Mouse (Mus musculus) intestine, embryonic 14.5 days (tissue): Measurements from ENCODE around the gene Crtac1. TPM values are rescaled to one million over a fixed set of nuclear protein-coding genes. Genes with fewer than 3 reads are reported as not detected.

ENCODE experiments used
- ATAC-seq: fragments of 200-750 bp; cut with Nextera tagmentation; replicated peaks from 2 replicates; pipeline ENCODE4 v1.8.0; 2017; ENCODE audit warnings: low read depth, moderate number of reproducible peaks, moderate TSS enrichment, moderate library complexity; ENCODE audit not compliant: low FRiP score, low TSS enrichment
- DNase-seq: peaks from one replicate; pipeline ENCODE4 v3.0.0-alpha.2; 2018; ENCODE audit warnings: low spot score
- H3K27ac ChIP-seq: fragments of 300-500 bp; sonication (generic); 2 replicates; pipeline ENCODE4 v1.5.1; 2014; ENCODE audit warnings: low read depth, mild to moderate bottlenecking, control low read depth
- H3K27me3 ChIP-seq: fragments of 300-500 bp; sonication (generic); replicated peaks from 2 replicates; pipeline ENCODE4 v1.6.1; 2014; ENCODE audit warnings: low read length, control low read depth; ENCODE audit not compliant: control insufficient read depth, insufficient read depth
- H3K36me3 ChIP-seq: fragments of 300-500 bp; sonication (generic); 2 replicates; pipeline ENCODE4 v1.6.1; 2014; ENCODE audit warnings: low read length, control low read depth; ENCODE audit not compliant: control insufficient read depth, insufficient read depth
- H3K4me1 ChIP-seq: fragments of 300-500 bp; sonication (generic); replicated peaks from 2 replicates; pipeline ENCODE4 v1.6.1; 2014; ENCODE audit warnings: low read length, control low read depth, mixed read lengths; ENCODE audit not compliant: control insufficient read depth, insufficient read depth
- H3K4me2 ChIP-seq: fragments of 300-500 bp; sonication (generic); 2 replicates; pipeline ENCODE4 v1.6.1; 2014; ENCODE audit warnings: low read length
- H3K4me3 ChIP-seq: fragments of 300-500 bp; sonication (generic); 2 replicates; pipeline ENCODE4 v1.5.1; 2014; ENCODE audit warnings: low read depth, low read length, control low read depth, mixed read lengths
- H3K9ac ChIP-seq: fragments of 300-500 bp; sonication (generic); 2 replicates; pipeline ENCODE4 v1.6.1; 2014; ENCODE audit warnings: mild to moderate bottlenecking, low read length
- H3K9me3 ChIP-seq: fragments of 300-500 bp; sonication (generic); 2 replicates; pipeline ENCODE4 v1.6.1; 2016; ENCODE audit warnings: low read length, control low read depth; ENCODE audit not compliant: control insufficient read depth
- WGBS: fragments of 180-500 bp; shearing (Covaris S2); extraction: QIAGEN DNeasy Blood & Tissue Kit; methylation state at CpG from one replicate; pipeline ENCODE4 v1.1.7; 2014; 5-methylcytosine and 5-hydroxymethylcytosine counted together
- polyA plus RNA-seq: library from polyadenylated mRNA; unstranded; fragments of >200 nt; fragmentation: Nextera tagmentation; extraction: Ambion mirVana; gene quantifications from 2 replicates; pipeline ENCODE4 v1.2.1, GENCODE M21; 2014

Gene Crtac1
- polyA plus RNA-seq, 1 experiment from 2014 or later = 4.1 TPM

- ATAC-seq (no peak), DNase-seq (no peak)
- Histone ChIP-seq H3K9ac (no peak overlapping the region), H3K36me3 (no peaks in the 10 kb centered on the region), H3K4me2 (no peak overlapping the region), H3K4me3 (no peak overlapping the region), H3K9me3 (no peaks in the 10 kb centered on the region), H3K27ac (no peak overlapping the region), H3K27me3 (no peaks in the 10 kb centered on the region), H3K4me1 (no peaks in the 10 kb centered on the region)
- 51% methylated on average over 9 of the region's 9 CpGs for WGBS
These were observed 99.4 kb downstream of the Crtac1 start for GRCm38 (mm10) chr19:42332081-42332736.

DNA sequence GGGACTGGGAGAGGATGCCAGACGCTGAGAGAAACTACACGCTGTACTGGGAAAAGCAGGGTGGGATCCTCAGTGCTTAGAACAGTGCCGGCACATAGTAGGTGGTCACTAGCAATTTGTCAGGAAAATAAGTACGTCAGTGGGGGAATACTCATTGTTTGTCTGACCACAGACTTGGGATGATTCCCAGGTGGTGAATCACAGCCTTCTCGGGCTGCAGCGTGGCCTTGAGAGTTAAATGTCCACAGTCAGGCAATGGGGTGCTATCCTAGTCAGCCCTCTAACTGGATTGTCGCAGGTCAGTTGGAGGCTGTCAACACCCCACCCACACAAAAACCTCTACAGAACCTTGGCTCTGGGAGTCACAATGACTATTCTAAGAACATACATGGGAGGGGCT is 100.1 kb downstream of the Crtac1 start:
- Histone ChIP-seq H3K4me1 (no peaks in the 10 kb centered on the region), H3K27me3 (no peaks in the 10 kb centered on the region), H3K4me2 (no peak overlapping the region), H3K36me3 (no peaks in the 10 kb centered on the region), H3K4me3 (no peak overlapping the region), H3K27ac (no peak overlapping the region), H3K9me3 (no peaks in the 10 kb centered on the region), H3K9ac (no peak overlapping the region)
- 85% methylated on average over 7 of the region's 7 CpGs for WGBS
- ATAC-seq (no peak), DNase-seq (no peak)

DNA sequence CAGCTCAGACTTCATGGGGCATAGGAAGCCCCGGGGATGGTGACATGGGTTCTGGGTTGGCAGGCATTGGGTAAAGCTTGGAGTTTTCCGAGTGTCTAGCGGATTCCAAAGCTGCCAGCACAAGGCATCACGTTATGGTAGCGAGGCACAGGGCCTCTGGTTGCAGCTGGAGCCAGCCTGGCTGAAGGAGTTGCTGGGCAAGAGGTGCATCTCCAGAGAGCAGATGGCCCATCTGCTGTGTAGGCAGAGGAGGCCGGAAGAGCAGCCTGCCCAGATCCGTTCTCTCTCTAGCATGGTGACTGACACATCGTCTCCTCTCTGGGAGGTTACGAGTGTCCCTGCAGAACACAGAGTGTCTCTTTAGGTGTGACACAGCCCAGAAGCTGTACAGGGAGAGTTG is 103.4 kb downstream of the Crtac1 start:
- no peaks in the 10 kb centered on the region for H3K9me3 ChIP-seq
- no peaks in the 10 kb centered on the region for H3K36me3 ChIP-seq
- no peak overlapping the region for H3K4me2 ChIP-seq
- no peak overlapping the region for H3K4me3 ChIP-seq
- ATAC-seq (no peak), DNase-seq (no peak)
- WGBS = 87% methylated on average over 9 of the region's 9 CpGs
- no peaks in the 10 kb centered on the region for H3K4me1 ChIP-seq
- H3K9ac ChIP-seq = no peak overlapping the region
- no peaks in the 10 kb centered on the region for H3K27me3 ChIP-seq
- H3K27ac ChIP-seq = no peak overlapping the region

DNA sequence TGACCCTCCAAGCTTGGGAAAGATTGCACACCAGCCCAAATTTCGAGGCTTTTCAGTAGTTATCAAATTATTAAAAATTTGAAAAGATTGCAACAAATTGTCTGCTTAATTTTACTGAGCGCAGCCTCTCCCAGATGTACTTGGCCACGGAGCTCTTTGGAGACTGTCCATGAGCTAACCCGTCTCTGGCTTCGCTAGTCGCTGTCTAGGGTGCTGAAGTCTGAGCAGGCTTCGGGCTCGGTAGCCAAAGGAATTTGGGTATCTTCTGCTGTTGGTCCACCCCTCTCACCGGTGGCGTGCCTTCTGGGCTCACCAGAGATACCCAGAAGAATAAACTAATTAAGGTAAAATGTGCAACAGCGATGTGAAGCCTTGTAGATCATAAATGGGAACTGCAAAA is 105.7 kb downstream of the Crtac1 start:
- no peaks in the 10 kb centered on the region for H3K4me1 ChIP-seq
- DNase-seq (peak; percentile 93), ATAC-seq (no peak)

DNA sequence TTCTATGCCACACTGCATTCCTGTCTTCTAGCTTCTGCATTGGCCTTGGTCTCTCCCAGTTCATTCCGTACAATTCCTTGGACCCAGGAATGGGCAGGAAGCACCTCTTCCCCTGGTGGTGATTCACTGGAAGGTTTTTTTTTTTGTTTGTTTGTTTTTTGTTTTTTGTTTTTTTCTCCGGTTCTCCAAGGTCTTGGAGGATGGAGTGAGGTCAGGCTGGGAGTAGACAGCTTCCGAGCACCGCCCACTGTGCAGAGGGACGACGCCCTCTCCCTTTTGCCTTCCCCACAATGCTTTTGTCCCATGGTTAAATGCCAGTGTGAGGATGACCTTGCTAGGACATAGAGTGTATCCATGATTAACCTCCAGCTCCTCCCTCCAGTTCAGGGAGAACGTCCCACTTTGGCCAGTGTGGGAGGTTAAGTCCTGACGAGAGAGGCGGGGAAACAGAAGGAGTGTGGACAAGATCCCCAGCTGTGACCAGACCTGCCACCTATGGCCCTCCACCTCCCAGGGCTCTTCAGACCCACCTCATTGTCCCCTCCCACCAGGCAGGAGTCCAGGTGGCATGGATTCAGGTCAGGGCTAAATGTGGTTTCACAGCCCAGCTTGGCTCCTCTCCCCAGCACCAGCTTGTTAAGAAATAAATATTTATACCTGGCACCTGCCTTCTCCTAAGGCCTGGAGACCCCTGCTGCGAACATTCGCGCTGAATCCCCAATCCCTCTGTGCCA is 109.1 kb downstream of the Crtac1 start:
- 57% methylated on average over 12 of the region's 12 CpGs for WGBS
- Histone ChIP-seq H3K27ac (no peak overlapping the region), H3K4me2 (no peak overlapping the region), H3K9ac (no peak overlapping the region), H3K36me3 (no peaks in the 10 kb centered on the region), H3K4me1 (no peaks in the 10 kb centered on the region), H3K4me3 (no peak overlapping the region), H3K27me3 (peaks cover 3% of the 10 kb centered on the region; the same call in 1 of the 2 replicates), H3K9me3 (no peaks in the 10 kb centered on the region)
- ATAC-seq = no peak
- DNase-seq = no peak

More for the DNA sequence above, 105.7 kb downstream of the Crtac1 start:
- H3K9me3 ChIP-seq = no peaks in the 10 kb centered on the region
- no peak overlapping the region for H3K9ac ChIP-seq
- H3K36me3 ChIP-seq = no peaks in the 10 kb centered on the region
- H3K4me2 ChIP-seq = no peak overlapping the region
- H3K27me3 ChIP-seq = no peaks in the 10 kb centered on the region
- H3K4me3 ChIP-seq = no peak overlapping the region
- no peak overlapping the region for H3K27ac ChIP-seq
- WGBS = 4% methylated on average over 11 of the region's 11 CpGs

GRCm38 (mm10) chr19:42321936-42322335 is 109.6 kb downstream of the Crtac1 start:
- Histone ChIP-seq H3K4me2 (no peak overlapping the region), H3K4me3 (no peak overlapping the region), H3K36me3 (no peaks in the 10 kb centered on the region), H3K9me3 (no peaks in the 10 kb centered on the region), H3K27me3 (peaks cover 3% of the 10 kb centered on the region; the same call in 1 of the 2 replicates), H3K27ac (no peak overlapping the region), H3K9ac (no peak overlapping the region), H3K4me1 (no peaks in the 10 kb centered on the region)
- DNase-seq (no peak), ATAC-seq (no peak)
- 69% methylated on average over 5 of the region's 5 CpGs for WGBS

GRCm38 (mm10) chr19:42317648-42318425 is 113.7 kb downstream of the Crtac1 start:
- Histone ChIP-seq H3K4me1 (no peaks in the 10 kb centered on the region), H3K9ac (no peak overlapping the region), H3K4me2 (no peak overlapping the region), H3K36me3 (no peaks in the 10 kb centered on the region), H3K4me3 (no peak overlapping the region), H3K9me3 (no peaks in the 10 kb centered on the region), H3K27me3 (peaks cover 3% of the 10 kb centered on the region; the same call in 1 of the 2 replicates), H3K27ac (no peak overlapping the region)
- WGBS = 53% methylated on average over 18 of the region's 18 CpGs
- ATAC-seq = no peak
- DNase-seq = no peak

DNA sequence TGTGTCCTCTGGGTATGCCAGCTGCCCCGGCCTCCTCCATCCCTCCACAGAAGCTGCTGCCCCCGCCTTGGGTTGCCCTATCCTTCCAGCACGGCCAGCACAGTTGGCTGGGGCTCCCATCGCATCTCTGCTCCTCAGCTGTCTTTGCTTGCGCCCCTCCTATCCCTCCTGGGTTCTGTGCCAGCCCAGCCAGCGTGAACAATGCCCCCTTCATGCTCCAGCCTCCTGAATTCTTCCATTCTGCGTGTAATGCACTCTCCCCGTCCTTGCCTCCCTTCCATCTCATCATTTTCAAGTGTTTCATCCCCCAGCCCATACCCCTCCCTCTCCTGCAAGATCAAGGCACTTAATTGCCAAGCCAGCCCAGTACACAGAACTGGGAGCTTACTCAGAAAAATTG is 114.6 kb downstream of the Crtac1 start:
- Histone ChIP-seq H3K4me3 (no peak overlapping the region), H3K27me3 (peaks cover 3% of the 10 kb centered on the region; the same call in 1 of the 2 replicates), H3K9me3 (no peaks in the 10 kb centered on the region), H3K27ac (no peak overlapping the region), H3K4me1 (no peaks in the 10 kb centered on the region), H3K36me3 (no peaks in the 10 kb centered on the region), H3K9ac (no peak overlapping the region), H3K4me2 (no peak overlapping the region)
- ATAC-seq = no peak
- WGBS = 64% methylated on average over 8 of the region's 8 CpGs
- no peak for DNase-seq
